Mouse (Mus musculus) frontal cortex, postnatal 36 days (tissue): ENCODE results near the gene Sox5.
A peak's percentile ranks its signal among the peaks of the same experiment; 100 is the strongest.

Experiments used
- DNase-seq, 2 experiments: peaks; one replicate each; pipeline ENCODE4 v3.0.0; 2022; ENCODE audit warnings: low spot score in 2 of 2

The Sox5 gene

GRCm38 (mm10) chr6:144491761-144492415, 289.9 kb downstream of the Sox5 start:
- no peak for DNase-seq

GRCm38 (mm10) chr6:144490896-144491295, 290.9 kb downstream of the Sox5 start:
- no peak for DNase-seq

- no peak for DNase-seq
These were observed 296.2 kb downstream of the Sox5 start for GRCm38 (mm10) chr6:144485578-144485977.

GRCm38 (mm10) chr6:144483166-144483565, 298.6 kb downstream of the Sox5 start:
- DNase-seq: no peak

- DNase-seq: no peak
These were observed 300.9 kb downstream of the Sox5 start for GRCm38 (mm10) chr6:144480648-144481528.

GRCm38 (mm10) chr6:144479861-144480260, 301.9 kb downstream of the Sox5 start:
- DNase-seq: no peak

GRCm38 (mm10) chr6:144477287-144478064, 304.3 kb downstream of the Sox5 start:
- no peak for DNase-seq

- DNase-seq: no peak
These were observed 308.3 kb downstream of the Sox5 start for GRCm38 (mm10) chr6:144473437-144473836.

GRCm38 (mm10) chr6:144472089-144472900, 309.5 kb downstream of the Sox5 start:
- DNase-seq: no peak

GRCm38 (mm10) chr6:144466711-144467110, 315.1 kb downstream of the Sox5 start:
- DNase-seq: no peak

GRCm38 (mm10) chr6:144463691-144464090, 318.1 kb downstream of the Sox5 start:
- DNase-seq: no peak

GRCm38 (mm10) chr6:144463274-144463673, 318.5 kb downstream of the Sox5 start:
- DNase-seq: no peak

GRCm38 (mm10) chr6:144459486-144459885, 322.3 kb downstream of the Sox5 start:
- no peak for DNase-seq

- DNase-seq: no peak
These were observed 324.3 kb downstream of the Sox5 start for GRCm38 (mm10) chr6:144457500-144457899.

- DNase-seq: no peak
These were observed 327.2 kb downstream of the Sox5 start for GRCm38 (mm10) chr6:144454291-144455276.

- no peak for DNase-seq
These were observed 328.2 kb downstream of the Sox5 start for GRCm38 (mm10) chr6:144453605-144454004.

GRCm38 (mm10) chr6:144453147-144453546, 328.6 kb downstream of the Sox5 start:
- DNase-seq: no peak

- peak; percentile 56 to 66 for DNase-seq
These were observed 329.4 kb downstream of the Sox5 start for GRCm38 (mm10) chr6:144452200-144452977.

- DNase-seq: no peak
These were observed 330.1 kb downstream of the Sox5 start for GRCm38 (mm10) chr6:144451631-144452030.
